Mouse (Mus musculus) MEL (cell line): Measurements from ENCODE around the gene Gnb3. TPM values are rescaled to one million over a fixed set of nuclear protein-coding genes. Genes with fewer than 3 reads are reported as not detected.

ENCODE experiments used
- DNase-seq: peaks from one replicate; pipeline ENCODE4 v3.0.0; 2011; ENCODE audit warnings: low read depth, low spot score
- H3K27ac ChIP-seq: 2 replicates; pipeline ENCODE4 v1.5.1; 2012; ENCODE audit warnings: low read depth, mild to moderate bottlenecking, control low read depth, low read length, moderate library complexity; ENCODE audit not compliant: control insufficient read depth
- H3K27me3 ChIP-seq, 2 experiments: fragments of 150-350 bp in 1 of 2; sonication (generic) in 1 of 2; 2 replicates each; pipeline ENCODE4 v1.6.1; 2012; ENCODE audit warnings: low read length in 2 of 2, mild to moderate bottlenecking in 2 of 2, improper control_type of control experiment in 1 of 2, moderate library complexity in 1 of 2; ENCODE audit not compliant: insufficient read depth in 2 of 2, control insufficient read depth in 1 of 2
- H3K36me3 ChIP-seq, 2 experiments: 2 replicates each; pipeline ENCODE4 v1.6.1; 2012 to 2014; ENCODE audit warnings: low read length in 2 of 2, improper control_type of control experiment in 1 of 2, inconsistent platforms in 1 of 2, mild to moderate bottlenecking in 1 of 2; ENCODE audit not compliant: insufficient read depth in 2 of 2, control insufficient read depth in 1 of 2
- H3K4me1 ChIP-seq, 2 experiments: fragments of 150-350 bp in 1 of 2; sonication (generic) in 1 of 2; 2 replicates each; pipeline ENCODE4 v1.6.1; 2012; ENCODE audit warnings: low read length in 2 of 2, improper control_type of control experiment in 1 of 2, mild to moderate bottlenecking in 1 of 2; ENCODE audit not compliant: insufficient read depth in 2 of 2, control insufficient read depth in 1 of 2
- H3K4me3 ChIP-seq, 2 experiments: fragments of 150-350 bp in 1 of 2; sonication (generic) in 1 of 2; 2 replicates each; pipeline ENCODE4 v1.5.1; 2012; ENCODE audit warnings: low read depth in 2 of 2, low read length in 2 of 2, mild to moderate bottlenecking in 2 of 2, moderate library complexity in 2 of 2, control low read depth in 1 of 2, improper control_type of control experiment in 1 of 2; ENCODE audit not compliant: control insufficient read depth in 1 of 2, insufficient read depth in 1 of 2
- H3K79me2 ChIP-seq: 2 replicates; pipeline ENCODE4 v1.6.1; 2012; ENCODE audit warnings: mild to moderate bottlenecking, low read length, moderate library complexity; ENCODE audit not compliant: control insufficient read depth, poor library complexity, insufficient read depth
- H3K9ac ChIP-seq: 2 replicates; pipeline ENCODE4 v1.6.1; 2012; ENCODE audit warnings: low read depth, mild to moderate bottlenecking, control low read depth, low read length, moderate library complexity; ENCODE audit not compliant: control insufficient read depth, poor library complexity, severe bottlenecking
- H3K9me3 ChIP-seq: fragments of 150-350 bp; sonication (generic); replicated peaks from 2 replicates; pipeline ENCODE4 v1.6.1; 2012; ENCODE audit warnings: mild to moderate bottlenecking, low read length, improper control_type of control experiment, moderate library complexity; ENCODE audit not compliant: insufficient read depth
- BHLHE40 ChIP-seq: IDR thresholded peaks from 2 replicates; pipeline ENCODE4 v1.6.1; 2012; ENCODE audit warnings: low read depth, mild to moderate bottlenecking, inconsistent platforms, low read length, improper control_type of control experiment, borderline replicate concordance
- CHD2 ChIP-seq: IDR thresholded peaks from 2 replicates; pipeline ENCODE4 v1.6.1; 2011; ENCODE audit warnings: low read length, improper control_type of control experiment
- CTCF ChIP-seq, 3 experiments: IDR thresholded peaks in 2 of 3; conservative IDR thresholded peaks in 1 of 3; 2 replicates each; pipeline ENCODE4 v1.5.1; 2011 to 2012; ENCODE audit warnings: low read length in 3 of 3, low read depth in 2 of 3, mild to moderate bottlenecking in 2 of 3, improper control_type of control experiment in 1 of 3, inconsistent platforms in 1 of 3, mixed read lengths in 1 of 3, moderate library complexity in 1 of 3; ENCODE audit not compliant: control insufficient read depth in 1 of 3, insufficient read depth in 1 of 3, poor library complexity in 1 of 3, severe bottlenecking in 1 of 3
- E2F4 ChIP-seq: IDR thresholded peaks from 2 replicates; pipeline ENCODE4 v1.6.1; 2011; ENCODE audit warnings: low read depth, low read length, improper control_type of control experiment, borderline replicate concordance
- ELF1 ChIP-seq: IDR thresholded peaks from 2 replicates; pipeline ENCODE4 v1.6.1; 2014; ENCODE audit warnings: low read depth, mild to moderate bottlenecking, inconsistent platforms, low read length, improper control_type of control experiment, moderate library complexity
- ETS1 ChIP-seq: IDR thresholded peaks from 2 replicates; pipeline ENCODE4 v1.6.1; 2012; ENCODE audit warnings: low read depth, mild to moderate bottlenecking, inconsistent platforms, low read length, improper control_type of control experiment, moderate library complexity
- HCFC1 ChIP-seq: IDR thresholded peaks from 2 replicates; pipeline ENCODE4 v1.6.1; 2012; ENCODE audit warnings: low read depth, mild to moderate bottlenecking, inconsistent platforms, low read length, improper control_type of control experiment, moderate library complexity
- MAFK ChIP-seq: IDR thresholded peaks from 2 replicates; pipeline ENCODE4 v1.6.1; 2011; ENCODE audit warnings: low read depth, mild to moderate bottlenecking, low read length, improper control_type of control experiment, borderline replicate concordance
- MAX ChIP-seq: IDR thresholded peaks from 2 replicates; pipeline ENCODE4 v1.6.1; 2011; ENCODE audit warnings: low read length, improper control_type of control experiment
- MAZ ChIP-seq: IDR thresholded peaks from 2 replicates; pipeline ENCODE4 v1.6.1; 2012; ENCODE audit warnings: low read depth, mild to moderate bottlenecking, inconsistent platforms, low read length, improper control_type of control experiment
- MXI1 ChIP-seq: IDR thresholded peaks from 2 replicates; pipeline ENCODE4 v1.6.1; 2011; ENCODE audit warnings: mild to moderate bottlenecking, low read depth, low read length, improper control_type of control experiment
- POLR2A ChIP-seq, 2 experiments: IDR thresholded peaks; 2 replicates each; pipeline ENCODE4 v1.6.1; 2011 to 2012; ENCODE audit warnings: low read length in 2 of 2, mild to moderate bottlenecking in 2 of 2, control low read depth in 1 of 2, improper control_type of control experiment in 1 of 2, low read depth in 1 of 2, moderate library complexity in 1 of 2; ENCODE audit not compliant: control insufficient read depth in 1 of 2, insufficient read depth in 1 of 2, poor library complexity in 1 of 2
- POLR2AphosphoS2 ChIP-seq: IDR thresholded peaks from 2 replicates; pipeline ENCODE4 v1.6.1; 2011; ENCODE audit warnings: low read length, improper control_type of control experiment
- RAD21 ChIP-seq: IDR thresholded peaks from 2 replicates; pipeline ENCODE4 v1.6.1; 2011; ENCODE audit warnings: mild to moderate bottlenecking, low read depth, low read length, improper control_type of control experiment
- SIN3A ChIP-seq: IDR thresholded peaks from 2 replicates; pipeline ENCODE4 v1.6.1; 2012; ENCODE audit warnings: low read length, improper control_type of control experiment, inconsistent platforms
- SMC3 ChIP-seq: IDR thresholded peaks from 2 replicates; pipeline ENCODE4 v1.6.1; 2011; ENCODE audit warnings: low read depth, low read length, improper control_type of control experiment
- ZC3H11A ChIP-seq: IDR thresholded peaks from 2 replicates; pipeline ENCODE4 v1.6.1; 2012; ENCODE audit warnings: low read depth, mild to moderate bottlenecking, inconsistent platforms, low read length, improper control_type of control experiment
- ZKSCAN1 ChIP-seq: IDR thresholded peaks from 2 replicates; pipeline ENCODE4 v1.6.1; 2012; ENCODE audit warnings: low read depth, mild to moderate bottlenecking, inconsistent platforms, low read length, improper control_type of control experiment, moderate library complexity
- ZMIZ1 ChIP-seq: IDR thresholded peaks from 2 replicates; pipeline ENCODE4 v1.6.1; 2012; ENCODE audit warnings: low read depth, mild to moderate bottlenecking, inconsistent platforms, low read length, improper control_type of control experiment, moderate library complexity
- ZNF384 ChIP-seq: IDR thresholded peaks from 2 replicates; pipeline ENCODE4 v1.6.1; 2012; ENCODE audit warnings: low read depth, mild to moderate bottlenecking, inconsistent platforms, low read length, improper control_type of control experiment
- polyA plus RNA-seq, 2 experiments: library from polyadenylated mRNA; stranded (reverse) in 1 of 2; unstranded in 1 of 2; fragments of >175 nt in 1 of 2; fragments of >200 nt in 1 of 2; gene quantifications; 2 replicates each; pipeline versions ENCODE4 v1.2.1 to v1.2.4; 2012; ENCODE audit warnings: low replicate concordance in 2 of 2, low read depth in 1 of 2; ENCODE audit not compliant: insufficient read length in 2 of 2, insufficient read depth in 1 of 2, missing spikeins in 1 of 2
- total RNA-seq: library from RNA; depleted of rRNA; stranded (reverse); fragments of 300-350 nt; gene quantifications from 2 replicates; pipeline ENCODE4 v1.2.3, GENCODE M21; 2012

Gene Gnb3
- total and polyA plus RNA-seq, 3 experiments = 0.08 to 0.21 TPM; not detected in 1

GRCm38 (mm10) chr6:124809775-124810538 is 30.1 kb downstream of the Gnb3 start:
- Histone ChIP-seq H3K4me1 (peaks cover 0 to 36% of the 10 kb centered on the region in 2 experiments; a peak in 3 of 4 replicates), H3K9ac (peak overlapping the region; percentile 81), H3K27me3 (no peaks in the 10 kb centered on the region), H3K4me3 (peak overlapping the region; percentile 78 to 95), H3K27ac (peak overlapping the region; percentile 13; the same call in 1 of the 2 replicates)
- DNase-seq = peak; percentile 69
- TF ChIP-seq POLR2AphosphoS2 (peak; percentile 34; the same call in 1 of the 2 replicates), CHD2 (no peak), POLR2A (IDR thresholded peaks at IDR 0.05; ENCODE audit: control insufficient read depth in 1 of 2, insufficient read depth in 1 of 2, low read depth in 1 of 2, low read length in 2 of 2, poor library complexity in 1 of 2) (peak; percentile 22 to 45; a peak in 2 of 4 replicates)
- TF ChIP-seq, all 39 proteins: peak for 2
- Histone ChIP-seq H3K9me3 (no peaks in the 10 kb centered on the region), H3K36me3 (peaks cover 4 to 16% of the 10 kb centered on the region in 2 experiments), H3K79me2 (peaks cover 19% of the 10 kb centered on the region)

- TF ChIP-seq MXI1 = peak; percentile 79
- TF ChIP-seq BHLHE40 = peak; percentile 35; the same call in 1 of the 2 replicates
- no peak for TF ChIP-seq MAFK
- TF ChIP-seq MAX = 0 out of 2 replicates have a peak, but pooled peaks have one; percentile 29
- TF ChIP-seq E2F4 = no peak
- TF ChIP-seq ZMIZ1 = 0 out of 2 replicates have a peak, but pooled peaks have one; percentile 15
- TF ChIP-seq ZNF384 = no peak
- peak; percentile 77; the same call in 1 of the 2 replicates for TF ChIP-seq MAZ
- peak; percentile 6; the same call in 1 of the 2 replicates for TF ChIP-seq ETS1
- TF ChIP-seq HCFC1 = peak; percentile 39; the same call in 1 of the 2 replicates
- no peak for TF ChIP-seq ELF1
- peak; percentile 11; the same call in 1 of the 2 replicates for TF ChIP-seq ZC3H11A
- peak; percentile 9; the same call in 1 of the 2 replicates for TF ChIP-seq RAD21
- peak; percentile 26; the same call in 1 of the 2 replicates for TF ChIP-seq SMC3
- no peak; the same call in 1 of the 2 replicates for TF ChIP-seq ZKSCAN1
- no peak; the same call in 1 of the 2 replicates for TF ChIP-seq SIN3A
- peak; percentile 43 to 90 (median 67); a peak in 5 of 6 replicates for TF ChIP-seq CTCF (IDR thresholded peaks at IDR 0.05 in 2 of 3, conservative IDR thresholded peaks at IDR 0.05 in 1 of 3; ENCODE audit: control insufficient read depth in 1 of 3, insufficient read depth in 1 of 3, low read depth in 2 of 3, low read length in 3 of 3, poor library complexity in 1 of 3, severe bottlenecking in 1 of 3)
- Histone ChIP-seq H3K79me2 (peaks cover 19% of the 10 kb centered on the region), H3K27me3 (no peaks in the 10 kb centered on the region), H3K9ac (peak overlapping the region; percentile 81), H3K36me3 (peaks cover 4 to 15% of the 10 kb centered on the region in 2 experiments), H3K9me3 (no peaks in the 10 kb centered on the region), H3K27ac (peak overlapping the region; percentile 78), H3K4me1 (peaks cover 0 to 37% of the 10 kb centered on the region in 2 experiments; a peak in 3 of 4 replicates), H3K4me3 (peak overlapping the region; percentile 78 to 95)
- DNase-seq = peak; percentile 76
Measured at GRCm38 (mm10) chr6:124809052-124809774, 30.9 kb downstream of the Gnb3 start.
